Mouse (Mus musculus): ENCODE measurements around the gene H2afx. TPM values are rescaled to one million over a fixed set of nuclear protein-coding genes. Genes with fewer than 3 reads are reported as not detected.

The H2afx gene
- total and polyA plus RNA-seq, 2 experiments from 2014 or later = 112 to 145 TPM

- Histone ChIP-seq H3K4me2 (ENCODE audit: low read depth, low read length, poor library complexity, severe bottlenecking) (peak overlapping the region; percentile 79), H3K9ac (replicated peaks; ENCODE audit: low read length, poor library complexity, severe bottlenecking) (peak overlapping the region; percentile 19; the same call in 1 of the 2 replicates)
These were observed 17.0 kb upstream of the H2afx start for GRCm38 (mm10) chr9:44317452-44317851.

DNA sequence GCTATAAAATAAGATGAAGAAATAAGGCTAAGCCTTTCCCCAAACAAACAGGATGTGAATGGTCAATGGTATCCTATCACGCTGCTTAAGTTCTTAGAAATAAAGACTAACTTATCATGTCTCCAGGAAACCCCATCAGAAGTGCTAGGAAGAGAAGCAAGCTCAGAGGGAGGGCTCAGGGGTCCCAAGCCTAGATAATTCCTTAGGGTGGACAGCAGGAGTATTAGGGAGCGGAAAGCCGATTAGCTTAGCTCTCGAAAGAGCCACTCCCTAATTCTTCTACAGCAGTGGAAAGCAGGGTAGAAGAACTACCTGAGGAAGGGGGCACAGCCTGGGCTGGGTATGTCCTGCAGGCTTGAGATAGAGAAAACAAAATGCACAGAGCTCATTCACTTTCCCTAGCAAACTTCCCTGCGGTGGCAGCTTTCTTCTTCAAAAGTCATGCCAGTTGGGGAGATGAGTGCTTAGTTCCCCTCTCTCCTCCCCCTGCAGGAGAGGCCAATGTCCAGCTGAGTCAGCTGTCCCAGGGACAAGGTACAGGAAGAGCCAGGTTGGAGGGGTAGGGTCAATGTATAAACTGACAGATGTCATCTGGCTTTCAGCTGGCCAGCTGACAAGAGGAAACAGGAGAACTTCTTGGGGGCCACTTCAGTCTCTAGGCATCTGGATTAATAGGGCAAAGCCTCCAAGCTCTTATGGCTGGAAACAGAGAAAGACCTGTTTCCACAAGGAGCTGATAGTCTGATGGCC lies 16.2 kb upstream of the H2afx start:
- WGBS = 38% methylated on average over 5 of the region's 5 CpGs

More at GRCm38 (mm10) chr9:44317452-44317851, 17.0 kb upstream of the H2afx start:
- no peak for DNase-seq (ENCODE audit: low spot score)
- H3K27me3 ChIP-seq (ENCODE audit: insufficient read depth, low read length) = no peaks in the 10 kb centered on the region
- peaks cover 33% of the 10 kb centered on the region for H3K36me3 ChIP-seq (ENCODE audit: insufficient read depth, low read length)
- no peak for TF ChIP-seq CTCF (IDR thresholded peaks at IDR 0.05)
- no peak overlapping the region for H3K27ac ChIP-seq (ENCODE audit: low read depth, low read length)
- H3K4me3 ChIP-seq (ENCODE audit: low read depth, low read length) = no peak overlapping the region
- peaks cover 17% of the 10 kb centered on the region for H3K4me1 ChIP-seq (ENCODE audit: insufficient read depth, low read length)
- H3K9me3 ChIP-seq (ENCODE audit: low read length) = no peaks in the 10 kb centered on the region
- WGBS = 63% methylated on average over 4 of the region's 4 CpGs
- no peak for ATAC-seq (ENCODE audit: low FRiP score)

DNA sequence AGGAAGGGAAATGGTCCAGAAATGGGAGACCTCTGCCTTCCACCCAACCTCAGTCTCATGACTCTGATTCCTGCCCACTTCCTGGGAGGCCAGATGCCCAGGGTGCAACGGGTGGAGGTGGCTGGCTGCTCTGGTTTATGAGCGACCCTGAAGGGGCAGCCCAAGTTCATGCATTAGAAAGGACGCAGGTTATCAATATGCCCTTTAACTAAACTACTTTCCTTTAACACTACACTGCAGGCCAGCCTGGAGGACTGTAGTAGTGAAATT lies 15.7 kb upstream of the H2afx start:
- WGBS = 33% methylated on average over 3 of the region's 3 CpGs
- H3K4me1 ChIP-seq (ENCODE audit: insufficient read depth, low read length) = peaks cover 17% of the 10 kb centered on the region
- H3K27me3 ChIP-seq (ENCODE audit: insufficient read depth, low read length) = no peaks in the 10 kb centered on the region
- no peak for DNase-seq (ENCODE audit: low spot score)
- no peak overlapping the region for H3K27ac ChIP-seq (ENCODE audit: low read depth, low read length)
- no peaks in the 10 kb centered on the region for H3K9me3 ChIP-seq (ENCODE audit: low read length)
- peaks cover 26% of the 10 kb centered on the region for H3K36me3 ChIP-seq (ENCODE audit: insufficient read depth, low read length)
- peak overlapping the region; percentile 92 for H3K4me3 ChIP-seq (ENCODE audit: low read depth, low read length)
- H3K9ac ChIP-seq (replicated peaks; ENCODE audit: low read length, poor library complexity, severe bottlenecking) = peak overlapping the region; percentile 89
- ATAC-seq (ENCODE audit: low FRiP score) = no peak
- peak overlapping the region; percentile 79 for H3K4me2 ChIP-seq (ENCODE audit: low read depth, low read length, poor library complexity, severe bottlenecking)
- no peak for TF ChIP-seq CTCF (IDR thresholded peaks at IDR 0.05)

More for the DNA sequence above, 16.2 kb upstream of the H2afx start:
- Histone ChIP-seq H3K27me3 (ENCODE audit: insufficient read depth, low read length) (no peaks in the 10 kb centered on the region), H3K9ac (replicated peaks; ENCODE audit: low read length, poor library complexity, severe bottlenecking) (peak overlapping the region; percentile 89), H3K27ac (ENCODE audit: low read depth, low read length) (no peak overlapping the region), H3K36me3 (ENCODE audit: insufficient read depth, low read length) (peaks cover 31% of the 10 kb centered on the region), H3K9me3 (ENCODE audit: low read length) (no peaks in the 10 kb centered on the region), H3K4me1 (ENCODE audit: insufficient read depth, low read length) (peaks cover 17% of the 10 kb centered on the region), H3K4me2 (ENCODE audit: low read depth, low read length, poor library complexity, severe bottlenecking) (peak overlapping the region; percentile 79), H3K4me3 (ENCODE audit: low read depth, low read length) (peak overlapping the region; percentile 92)
- no peak for DNase-seq (ENCODE audit: low spot score)
- no peak for TF ChIP-seq CTCF (IDR thresholded peaks at IDR 0.05)
- no peak for ATAC-seq (ENCODE audit: low FRiP score)

DNA sequence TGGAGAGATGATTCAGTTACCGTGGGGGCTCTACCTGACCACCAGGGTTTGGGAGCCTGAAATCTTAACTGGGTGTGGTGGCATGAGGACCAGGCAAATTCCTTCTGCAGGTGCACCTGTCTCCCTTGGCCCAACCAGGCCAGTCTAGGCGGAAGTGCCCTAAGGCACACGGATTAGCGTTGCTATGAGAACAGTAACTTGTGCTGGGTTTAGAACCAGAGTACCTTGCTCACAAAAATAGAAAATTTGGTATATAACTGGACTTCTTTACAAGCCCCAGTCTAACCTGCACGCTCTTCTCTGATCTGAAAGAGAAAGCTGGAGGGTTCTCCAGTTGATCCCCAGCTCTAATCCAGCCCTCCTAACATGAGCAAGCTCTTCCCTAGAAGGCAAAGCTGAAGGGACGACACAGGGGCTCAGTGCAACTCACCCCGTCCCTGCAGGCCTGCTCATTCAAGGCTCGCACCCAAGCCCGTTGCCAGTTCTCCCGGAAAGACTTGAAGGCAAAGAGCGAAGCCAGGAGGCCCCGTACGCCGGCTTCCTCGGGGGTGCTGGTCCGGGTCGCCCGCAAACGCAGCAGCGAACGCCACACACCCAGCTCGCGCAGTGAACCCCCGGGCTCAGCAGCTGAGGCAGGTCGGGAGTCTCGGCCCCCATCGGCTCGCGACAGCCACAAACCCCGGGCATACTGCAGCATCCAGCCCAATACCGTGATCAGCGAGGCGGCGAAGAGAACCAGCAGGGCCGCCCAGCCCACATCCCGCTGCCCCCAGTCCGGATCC lies 15.2 kb upstream of the H2afx start:
- Histone ChIP-seq H3K27me3 (ENCODE audit: insufficient read depth, low read length) (no peaks in the 10 kb centered on the region), H3K4me2 (ENCODE audit: low read depth, low read length, poor library complexity, severe bottlenecking) (peak overlapping the region; percentile 79), H3K9ac (replicated peaks; ENCODE audit: low read length, poor library complexity, severe bottlenecking) (peak overlapping the region; percentile 89), H3K4me1 (ENCODE audit: insufficient read depth, low read length) (peaks cover 17% of the 10 kb centered on the region), H3K9me3 (ENCODE audit: low read length) (no peaks in the 10 kb centered on the region), H3K27ac (ENCODE audit: low read depth, low read length) (peak overlapping the region; percentile 82), H3K36me3 (ENCODE audit: insufficient read depth, low read length) (peaks cover 22% of the 10 kb centered on the region), H3K4me3 (ENCODE audit: low read depth, low read length) (peak overlapping the region; percentile 92)
- WGBS = 1% methylated on average over 33 of the region's 37 CpGs
- TF ChIP-seq CTCF (IDR thresholded peaks at IDR 0.05) = no peak
- peak; percentile 21 for ATAC-seq (ENCODE audit: low FRiP score)
- DNase-seq (ENCODE audit: low spot score) = no peak

- peak within 1 kb of the TSS; percentile 82 for H3K27ac ChIP-seq (ENCODE audit: low read depth, low read length)
- DNase-seq (ENCODE audit: low spot score) (peak; percentile 98), ATAC-seq (ENCODE audit: low FRiP score) (peak; percentile 98)
- no peaks in the 10 kb centered on the region for H3K9me3 ChIP-seq (ENCODE audit: low read length)
- H3K4me3 ChIP-seq (ENCODE audit: low read depth, low read length) = peak within 1 kb of the TSS; percentile 92
- peaks cover 17% of the 10 kb centered on the region for H3K4me1 ChIP-seq (ENCODE audit: insufficient read depth, low read length)
- no peak for TF ChIP-seq CTCF (IDR thresholded peaks at IDR 0.05)
- H3K36me3 ChIP-seq (ENCODE audit: insufficient read depth, low read length) = peaks cover 15% of the 10 kb centered on the region
- H3K9ac ChIP-seq (replicated peaks; ENCODE audit: low read length, poor library complexity, severe bottlenecking) = peak within 1 kb of the TSS; percentile 89
- peak within 1 kb of the TSS; percentile 79 for H3K4me2 ChIP-seq (ENCODE audit: low read depth, low read length, poor library complexity, severe bottlenecking)
- no peaks in the 10 kb centered on the region for H3K27me3 ChIP-seq (ENCODE audit: insufficient read depth, low read length)
- WGBS = under 1% methylated on average over 61 of the region's 67 CpGs
These were observed 14.4 kb upstream of the H2afx start, which contains the start of gene C2cd2l for GRCm38 (mm10) chr9:44319887-44320798. Gene C2cd2l (minus strand): TSS chr9:44320285.
